Mouse (Mus musculus) kidney, postnatal 4 days (tissue): ENCODE measurements at regions not wholly inside any gene's neighbourhood (a gene's known extent, or its start where the extent isn't known, plus 50 kb on each side); places are given as distances from the start of the nearest gene placed in this dataset.
A peak's percentile ranks its signal among the peaks of the same experiment; 100 is the strongest.

ENCODE experiments used
- DNase-seq, 2 experiments: peaks; one replicate each; pipeline ENCODE4 v3.0.0; 2021; ENCODE audit warnings: mixed read lengths in 2 of 2

DNA sequence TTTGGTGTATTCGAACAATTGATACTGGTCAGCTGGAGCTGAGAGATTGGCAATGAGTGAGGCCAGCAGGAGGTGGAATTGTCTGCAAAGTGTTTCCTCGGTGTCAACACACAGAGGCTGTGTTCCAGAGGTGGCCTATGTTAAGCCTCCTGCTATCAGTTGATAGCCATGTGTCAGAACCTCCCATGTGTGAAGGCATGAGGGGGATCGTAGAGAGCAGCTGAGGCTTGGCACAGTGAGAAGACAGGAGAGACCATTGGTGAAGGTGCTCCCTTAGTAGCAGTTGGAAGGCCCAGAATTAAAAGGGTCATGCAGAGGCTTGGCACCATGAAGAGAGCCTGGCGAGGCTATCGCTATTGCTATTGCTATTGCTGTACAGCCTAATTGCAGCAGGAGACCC, 86.6 kb upstream of the Opcml start:
- DNase-seq = no peak

DNA sequence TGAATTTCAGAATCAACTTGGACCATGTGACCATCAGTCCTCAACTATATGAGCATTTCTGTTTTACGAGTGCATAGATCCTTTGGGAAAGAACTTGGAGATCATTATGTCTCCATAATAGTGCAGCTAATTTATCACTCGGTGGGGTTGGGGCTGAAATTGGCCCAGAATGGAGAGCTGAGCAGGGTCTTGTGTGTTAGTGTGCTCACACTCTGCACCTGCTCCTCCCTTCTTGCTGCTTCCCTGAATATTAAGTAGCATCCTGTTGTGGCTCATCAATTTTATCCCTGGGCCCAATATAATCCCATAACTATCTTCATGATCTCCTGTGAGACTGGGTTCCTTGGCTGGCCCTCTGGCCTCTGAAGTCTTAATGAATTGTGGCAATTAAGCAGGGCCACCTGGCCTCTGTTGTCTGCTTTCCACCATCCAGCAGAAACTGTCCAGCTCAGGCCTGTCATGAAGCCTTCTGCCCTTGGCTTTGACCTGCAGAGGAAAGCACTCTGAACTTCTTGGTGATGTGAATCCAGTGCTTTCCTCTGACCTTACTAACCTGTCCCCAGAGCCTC, 66.7 kb upstream of the Opcml start:
- no peak for DNase-seq

DNA sequence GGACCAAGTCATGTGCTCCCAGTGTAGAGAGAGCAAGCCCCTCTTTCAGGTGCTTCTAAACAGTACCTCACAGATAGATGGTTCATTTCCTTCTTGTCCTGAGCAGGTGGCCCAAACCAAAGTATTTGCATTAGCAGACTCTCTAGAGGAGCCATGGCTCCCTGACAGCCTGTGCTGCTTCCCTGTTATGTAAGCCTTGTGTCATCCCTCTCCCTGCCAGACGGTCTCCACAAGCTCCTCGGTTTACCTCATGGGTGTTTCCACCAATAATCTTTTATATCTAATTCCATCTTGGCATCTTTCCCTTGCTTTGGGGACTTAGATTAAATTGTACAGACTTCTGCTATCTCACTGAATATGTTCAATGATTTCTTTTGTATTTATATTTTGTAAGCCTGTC, 66.0 kb upstream of the Opcml start:
- DNase-seq = no peak

DNA sequence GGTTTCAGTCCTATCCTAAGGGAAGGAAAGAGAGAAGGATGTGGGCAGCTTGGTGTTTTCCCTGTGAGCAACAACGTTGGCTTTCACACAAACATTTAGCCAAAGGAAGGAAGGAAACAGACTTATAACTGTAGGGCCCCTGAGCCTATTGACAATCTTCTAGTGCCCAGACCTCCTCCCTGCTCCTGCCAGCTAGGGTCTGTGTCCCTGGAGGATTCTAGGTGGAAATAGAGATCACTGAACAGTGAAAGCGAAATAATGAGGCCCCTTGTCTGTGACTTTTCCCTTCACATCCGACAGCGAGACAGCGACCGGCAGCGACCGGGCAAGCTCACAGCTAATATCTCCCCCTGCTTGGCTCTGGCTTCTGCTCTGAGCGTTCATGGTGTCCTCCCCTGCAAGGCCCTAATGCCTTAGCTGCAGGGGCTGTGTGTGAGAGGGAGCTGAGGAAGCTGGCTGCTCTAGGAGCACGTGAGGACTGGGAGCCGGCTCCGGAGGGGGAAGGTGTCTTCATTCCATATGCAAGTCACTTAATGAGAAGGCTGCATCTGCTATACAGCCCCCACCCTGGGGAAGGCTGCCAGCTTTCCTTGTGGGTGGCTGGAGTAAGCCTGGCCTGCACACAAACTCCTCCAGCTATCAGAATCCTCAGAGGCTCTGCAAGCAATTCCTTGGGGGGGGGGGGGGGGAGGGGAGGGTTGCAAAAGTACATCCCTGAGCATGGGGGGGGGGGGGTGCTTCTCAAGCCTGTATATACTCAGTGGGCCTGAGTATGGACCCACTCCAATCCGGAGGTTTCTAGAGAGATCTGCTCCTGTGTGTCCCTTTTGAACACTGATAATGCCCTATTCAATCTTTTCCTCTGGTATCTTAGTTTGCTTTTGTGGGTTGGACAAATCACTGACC, 61.7 kb upstream of the Opcml start:
- DNase-seq = peak; percentile 18 to 26

GRCm38 (mm10) chr9:27729558-27729889, 61.1 kb upstream of the Opcml start:
- DNase-seq = no peak

DNA sequence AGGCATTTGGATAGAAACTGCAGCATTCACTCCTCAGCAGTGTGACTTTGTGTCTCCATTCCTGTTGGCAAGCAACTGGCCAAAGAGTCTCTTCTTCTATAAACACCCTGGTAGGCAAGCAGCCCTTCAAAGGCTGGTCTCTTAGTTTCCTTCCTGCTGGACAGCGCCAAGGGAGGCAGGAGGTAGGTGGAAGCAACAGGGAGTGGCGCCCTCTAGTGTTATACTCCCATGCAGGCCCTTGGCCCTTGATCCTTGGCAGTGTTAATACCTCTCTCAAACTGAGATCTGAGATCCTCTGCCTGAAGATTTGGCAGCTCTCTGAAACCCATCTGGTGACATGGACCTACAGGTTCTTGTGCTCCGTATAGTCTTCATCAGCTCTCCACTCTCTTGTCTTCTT, 51.3 kb upstream of the Opcml start:
- peak; percentile 65 to 71 for DNase-seq
